Mouse (Mus musculus): ENCODE measurements at regions not wholly inside any gene's neighbourhood (a gene's known extent, or its start where the extent isn't known, plus 50 kb on each side); places are given as distances from the start of the nearest gene placed in this dataset.
A peak's percentile ranks its signal among the peaks of the same experiment; 100 is the strongest.

- TF ChIP-seq CTCF (IDR thresholded peaks at IDR 0.05) = no peak
- no peak overlapping the region for H3K27ac ChIP-seq
- intact Hi-C loops (cut with DNase I) = no loop called here
- no peak overlapping the region for H3K4me3 ChIP-seq
- DNase-seq (ENCODE audit: extremely low spot score in 1 of 2, low spot score in 2 of 2) = peak in 1 of 2 experiments; percentile 19
Observed at GRCm38 (mm10) chr4:142953724-142954123, 259.1 kb downstream of the Prdm2 start.

GRCm38 (mm10) chr4:142952879-142953278 lies 259.9 kb downstream of the Prdm2 start:
- DNase-seq (ENCODE audit: extremely low spot score in 1 of 2, low spot score in 2 of 2) = no peak
- H3K27ac ChIP-seq = no peak overlapping the region

GRCm38 (mm10) chr4:142947673-142948072 lies 265.1 kb downstream of the Prdm2 start:
- H3K4me3 ChIP-seq = no peak overlapping the region
- H3K27ac ChIP-seq = no peak overlapping the region
- no peak for DNase-seq (ENCODE audit: extremely low spot score in 1 of 2, low spot score in 2 of 2)
- intact Hi-C loops (cut with DNase I) = no loop called here
- no peak for TF ChIP-seq CTCF (IDR thresholded peaks at IDR 0.05)

More at GRCm38 (mm10) chr4:142952879-142953278, 259.9 kb downstream of the Prdm2 start:
- no peak overlapping the region for H3K4me3 ChIP-seq
- intact Hi-C loops (cut with DNase I) = no loop called here
- TF ChIP-seq CTCF (IDR thresholded peaks at IDR 0.05) = no peak

GRCm38 (mm10) chr4:142933627-142934026 lies 279.2 kb downstream of the Prdm2 start:
- TF ChIP-seq CTCF (IDR thresholded peaks at IDR 0.05) = no peak
- DNase-seq (ENCODE audit: extremely low spot score in 1 of 2, low spot score in 2 of 2) = no peak
- Histone ChIP-seq H3K4me3 (no peak overlapping the region), H3K27ac (no peak overlapping the region)
- intact Hi-C loops (cut with DNase I) = no loop called here

GRCm38 (mm10) chr4:142929245-142929644 lies 283.6 kb downstream of the Prdm2 start:
- Histone ChIP-seq H3K27ac (no peak overlapping the region), H3K4me3 (no peak overlapping the region)
- no peak for DNase-seq (ENCODE audit: extremely low spot score in 1 of 2, low spot score in 2 of 2)
- TF ChIP-seq CTCF (IDR thresholded peaks at IDR 0.05) = no peak
- intact Hi-C loops (cut with DNase I) = no loop called here

GRCm38 (mm10) chr4:142927328-142928108 lies 285.3 kb downstream of the Prdm2 start:
- intact Hi-C loops (cut with DNase I) = no loop called here
- no peak for TF ChIP-seq CTCF (IDR thresholded peaks at IDR 0.05)
- Histone ChIP-seq H3K27ac (no peak overlapping the region), H3K4me3 (no peak overlapping the region)
- no peak for DNase-seq (ENCODE audit: extremely low spot score in 1 of 2, low spot score in 2 of 2)

- DNase-seq (ENCODE audit: extremely low spot score in 1 of 2, low spot score in 2 of 2) = no peak
- Histone ChIP-seq H3K27ac (no peak overlapping the region), H3K4me3 (no peak overlapping the region)
- TF ChIP-seq CTCF (IDR thresholded peaks at IDR 0.05) = no peak
- intact Hi-C loops (cut with DNase I) = no loop called here
Observed at GRCm38 (mm10) chr4:142925111-142925510, 287.7 kb downstream of the Prdm2 start.

- no peak for DNase-seq (ENCODE audit: extremely low spot score in 1 of 2, low spot score in 2 of 2)
- Histone ChIP-seq H3K4me3 (no peak overlapping the region), H3K27ac (no peak overlapping the region)
- no peak for TF ChIP-seq CTCF (IDR thresholded peaks at IDR 0.05)
- intact Hi-C loops (cut with DNase I) = no loop called here
Observed at GRCm38 (mm10) chr4:142909355-142909947, 303.3 kb downstream of the Prdm2 start.

GRCm38 (mm10) chr4:142908782-142909181 lies 304.0 kb downstream of the Prdm2 start:
- no peak for DNase-seq (ENCODE audit: extremely low spot score in 1 of 2, low spot score in 2 of 2)
- intact Hi-C loops (cut with DNase I) = no loop called here
- TF ChIP-seq CTCF (IDR thresholded peaks at IDR 0.05) = no peak
- H3K27ac ChIP-seq = no peak overlapping the region
- H3K4me3 ChIP-seq = no peak overlapping the region

GRCm38 (mm10) chr4:142903356-142904032 lies 309.3 kb downstream of the Prdm2 start:
- intact Hi-C loops (cut with DNase I) = loop anchor here (5.0 kb wide), 1 partner anchor 89 kb away; no protein-coding TSS in a partner anchor
- no peak for DNase-seq (ENCODE audit: extremely low spot score in 1 of 2, low spot score in 2 of 2)
- TF ChIP-seq CTCF (IDR thresholded peaks at IDR 0.05) = no peak; the same call in 1 of the 2 replicates
- H3K27ac ChIP-seq = no peak overlapping the region
- H3K4me3 ChIP-seq = no peak overlapping the region

- H3K27ac ChIP-seq = no peak overlapping the region
- intact Hi-C loops (cut with DNase I) = loop anchor here (5.0 kb wide), 1 partner anchor 92 kb away; no protein-coding TSS in a partner anchor
- H3K4me3 ChIP-seq = no peak overlapping the region
- DNase-seq (ENCODE audit: extremely low spot score in 1 of 2, low spot score in 2 of 2) = no peak
- no peak for TF ChIP-seq CTCF (IDR thresholded peaks at IDR 0.05)
Observed at GRCm38 (mm10) chr4:142900792-142901191, 312.0 kb downstream of the Prdm2 start.

- DNase-seq (ENCODE audit: extremely low spot score in 1 of 2, low spot score in 2 of 2) = no peak
- Histone ChIP-seq H3K4me3 (no peak overlapping the region), H3K27ac (no peak overlapping the region)
- TF ChIP-seq CTCF (IDR thresholded peaks at IDR 0.05) = no peak
- intact Hi-C loops (cut with DNase I) = no loop called here
Observed at GRCm38 (mm10) chr4:142898994-142899393, 313.8 kb downstream of the Prdm2 start.

Measured in left cerebral cortex, adult 2 months (tissue).